Mouse (Mus musculus): ENCODE results near the gene Rai14. TPM values are rescaled to one million over a fixed set of nuclear protein-coding genes. Genes with fewer than 3 reads are reported as not detected.

Rai14 gene
- 50.5 and 64.8 TPM in 2 replicates for polyA plus RNA-seq (2016; fragmentation: Nextera tagmentation; extraction: Ambion mirVana)

GRCm38 (mm10) chr15:10714409-10715138 is at the start of gene Rai14:
Rai14 (minus strand) TSS chr15:10714624.
- Histone ChIP-seq H3K36me3 (peaks cover 6% of the 10 kb centered on the region), H3K4me3 (peak within 1 kb of the TSS; percentile 81), H3K4me1 (peaks cover 32% of the 10 kb centered on the region), H3K27ac (peak within 1 kb of the TSS; percentile 97), H3K9me3 (replicated peaks) (no peaks in the 10 kb centered on the region), H3K27me3 (ENCODE audit: low read depth, poor library complexity, severe bottlenecking) (no peaks in the 10 kb centered on the region)
- WGBS: under 1% methylated on average over 61 of the region's 68 CpGs
- peak; percentile 90 for DNase-seq (ENCODE audit: low spot score)

- Histone ChIP-seq H3K9me3 (replicated peaks) (no peaks in the 10 kb centered on the region), H3K27me3 (ENCODE audit: low read depth, poor library complexity, severe bottlenecking) (no peaks in the 10 kb centered on the region), H3K36me3 (no peaks in the 10 kb centered on the region), H3K27ac (no peak overlapping the region), H3K4me3 (no peak overlapping the region), H3K4me1 (0 out of 2 replicates have a peak, but pooled peaks cover 8% of the 10 kb centered on the region)
- WGBS: 91% methylated on average over 6 of the region's 6 CpGs
- no peak for DNase-seq (ENCODE audit: low spot score)
Observed at GRCm38 (mm10) chr15:10761441-10761840, 47.0 kb upstream of the Rai14 start.

DNA sequence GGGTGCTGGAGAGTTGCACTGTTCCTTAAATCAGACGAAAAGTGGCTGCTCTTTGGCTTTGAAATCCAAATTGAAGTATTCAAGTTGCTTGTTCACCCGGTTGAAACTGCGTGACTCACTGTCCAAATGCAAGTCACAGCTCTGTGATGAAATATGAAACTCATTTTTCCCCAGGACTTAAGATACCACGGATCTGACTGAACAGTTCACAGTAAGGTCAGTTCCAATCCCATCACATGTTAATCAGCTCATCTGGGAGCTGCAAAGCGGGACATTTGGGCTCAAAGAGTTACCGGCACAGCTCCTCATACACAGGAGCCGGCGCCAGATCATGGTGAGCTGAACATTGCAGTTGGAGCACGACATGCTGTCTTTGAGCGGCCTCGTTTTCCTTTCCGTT is 45.6 kb upstream of the Rai14 start:
- DNase-seq (ENCODE audit: low spot score): no peak
- Histone ChIP-seq H3K4me3 (no peak overlapping the region), H3K27ac (no peak overlapping the region), H3K9me3 (replicated peaks) (no peaks in the 10 kb centered on the region), H3K4me1 (0 out of 2 replicates have a peak, but pooled peaks cover 8% of the 10 kb centered on the region), H3K27me3 (ENCODE audit: low read depth, poor library complexity, severe bottlenecking) (no peaks in the 10 kb centered on the region), H3K36me3 (no peaks in the 10 kb centered on the region)
- WGBS: 92% methylated on average over 12 of the region's 12 CpGs

- 0 out of 2 replicates have a peak, but pooled peaks cover 8% of the 10 kb centered on the region for H3K4me1 ChIP-seq
- H3K27ac ChIP-seq: no peak overlapping the region
- H3K9me3 ChIP-seq (replicated peaks): no peaks in the 10 kb centered on the region
- no peaks in the 10 kb centered on the region for H3K36me3 ChIP-seq
- WGBS: 89% methylated on average over 4 of the region's 4 CpGs
- no peak overlapping the region for H3K4me3 ChIP-seq
- no peaks in the 10 kb centered on the region for H3K27me3 ChIP-seq (ENCODE audit: low read depth, poor library complexity, severe bottlenecking)
- DNase-seq (ENCODE audit: low spot score): no peak
Observed at GRCm38 (mm10) chr15:10759440-10759839, 45.0 kb upstream of the Rai14 start.

DNA sequence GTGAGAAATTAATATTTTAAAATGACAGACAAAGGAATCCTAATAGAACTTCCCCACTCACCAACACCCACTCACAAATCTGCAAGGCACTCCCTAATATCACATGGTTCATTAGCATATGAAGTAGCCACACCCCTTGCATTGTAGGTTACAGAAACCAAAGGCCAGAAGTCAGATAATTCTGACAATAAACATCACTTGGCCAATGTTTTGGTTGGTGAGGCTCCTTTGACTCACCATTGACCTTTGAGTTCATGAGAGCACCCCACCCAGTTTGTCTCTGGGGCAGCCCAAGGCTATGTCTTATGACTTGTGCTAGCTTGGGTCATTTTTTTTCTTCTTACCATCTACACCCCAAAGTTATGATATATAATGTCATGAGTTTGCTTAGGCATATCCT is 44.4 kb upstream of the Rai14 start:
- Histone ChIP-seq H3K4me1 (0 out of 2 replicates have a peak, but pooled peaks cover 8% of the 10 kb centered on the region), H3K27me3 (ENCODE audit: low read depth, poor library complexity, severe bottlenecking) (no peaks in the 10 kb centered on the region), H3K36me3 (no peaks in the 10 kb centered on the region), H3K4me3 (no peak overlapping the region), H3K9me3 (replicated peaks) (no peaks in the 10 kb centered on the region), H3K27ac (no peak overlapping the region)
- DNase-seq (ENCODE audit: low spot score): no peak

- no peaks in the 10 kb centered on the region for H3K27me3 ChIP-seq (ENCODE audit: low read depth, poor library complexity, severe bottlenecking)
- no peak overlapping the region for H3K4me3 ChIP-seq
- no peak overlapping the region for H3K27ac ChIP-seq
- H3K4me1 ChIP-seq: peaks cover 14% of the 10 kb centered on the region
- H3K9me3 ChIP-seq (replicated peaks): no peaks in the 10 kb centered on the region
- no peak for DNase-seq (ENCODE audit: low spot score)
- 87% methylated on average over 2 of the region's 2 CpGs for WGBS
- H3K36me3 ChIP-seq: no peaks in the 10 kb centered on the region
Observed at GRCm38 (mm10) chr15:10751141-10751540, 36.7 kb upstream of the Rai14 start.

DNA sequence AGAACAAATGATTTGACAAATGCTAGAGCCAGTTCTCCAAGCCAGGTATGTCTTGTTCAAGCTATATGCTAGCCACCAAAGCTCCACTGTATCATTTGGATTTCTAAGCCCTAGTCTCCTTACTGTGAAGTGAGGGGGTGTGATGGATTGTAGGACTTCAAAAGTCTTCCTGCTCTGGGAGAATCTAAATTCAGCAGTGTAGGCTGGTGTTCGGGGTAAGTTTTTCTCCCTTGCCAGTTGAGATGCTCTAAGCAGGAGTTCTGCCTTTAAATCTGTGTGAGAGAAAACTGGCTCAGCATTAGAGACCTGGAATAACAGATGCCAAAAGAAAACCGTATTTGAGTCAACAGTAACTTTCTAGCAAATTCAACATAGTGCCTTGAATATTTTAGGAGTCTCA is 35.9 kb upstream of the Rai14 start:
- Histone ChIP-seq H3K27me3 (ENCODE audit: low read depth, poor library complexity, severe bottlenecking) (no peaks in the 10 kb centered on the region), H3K27ac (no peak overlapping the region), H3K9me3 (replicated peaks) (no peaks in the 10 kb centered on the region), H3K36me3 (no peaks in the 10 kb centered on the region), H3K4me3 (no peak overlapping the region), H3K4me1 (peaks cover 14% of the 10 kb centered on the region)
- DNase-seq (ENCODE audit: low spot score): no peak
- 87% methylated on average over 2 of the region's 2 CpGs for WGBS

GRCm38 (mm10) chr15:10749678-10750077 is 35.3 kb upstream of the Rai14 start:
- H3K27me3 ChIP-seq (ENCODE audit: low read depth, poor library complexity, severe bottlenecking): no peaks in the 10 kb centered on the region
- 82% methylated on average over 4 of the region's 4 CpGs for WGBS
- H3K27ac ChIP-seq: no peak overlapping the region
- DNase-seq (ENCODE audit: low spot score): no peak
- no peak overlapping the region for H3K4me3 ChIP-seq
- H3K4me1 ChIP-seq: peaks cover 14% of the 10 kb centered on the region
- H3K36me3 ChIP-seq: no peaks in the 10 kb centered on the region
- H3K9me3 ChIP-seq (replicated peaks): no peaks in the 10 kb centered on the region

DNA sequence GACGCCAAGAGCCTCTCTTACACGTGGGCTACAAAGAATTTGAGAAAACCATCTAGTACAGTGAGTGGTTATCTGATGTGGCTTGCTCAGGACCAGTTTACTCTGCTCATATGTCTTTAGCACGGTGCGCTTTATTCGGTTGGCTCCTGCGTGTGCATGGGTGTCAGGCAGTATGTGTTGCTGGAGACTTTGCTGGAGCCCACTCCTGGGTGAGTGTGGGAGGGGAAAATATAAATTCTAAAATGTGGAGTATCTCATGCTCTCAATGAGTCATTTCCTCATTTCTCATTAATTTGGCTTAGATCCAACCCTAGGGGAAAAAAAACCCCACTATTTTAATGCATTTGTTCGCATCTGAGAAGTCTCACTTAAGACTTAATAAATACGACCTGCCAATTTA is 33.2 kb upstream of the Rai14 start:
- no peaks in the 10 kb centered on the region for H3K36me3 ChIP-seq
- peaks cover 14% of the 10 kb centered on the region for H3K4me1 ChIP-seq
- no peaks in the 10 kb centered on the region for H3K27me3 ChIP-seq (ENCODE audit: low read depth, poor library complexity, severe bottlenecking)
- no peaks in the 10 kb centered on the region for H3K9me3 ChIP-seq (replicated peaks)
- no peak overlapping the region for H3K4me3 ChIP-seq
- DNase-seq (ENCODE audit: low spot score): no peak
- H3K27ac ChIP-seq: no peak overlapping the region
- 85% methylated on average over 8 of the region's 8 CpGs for WGBS

GRCm38 (mm10) chr15:10747226-10747625 is 32.8 kb upstream of the Rai14 start:
- Histone ChIP-seq H3K4me1 (peaks cover 14% of the 10 kb centered on the region), H3K36me3 (no peaks in the 10 kb centered on the region), H3K9me3 (replicated peaks) (no peaks in the 10 kb centered on the region), H3K27me3 (ENCODE audit: low read depth, poor library complexity, severe bottlenecking) (no peaks in the 10 kb centered on the region), H3K27ac (no peak overlapping the region), H3K4me3 (no peak overlapping the region)
- 38% methylated on average over 4 of the region's 4 CpGs for WGBS
- no peak for DNase-seq (ENCODE audit: low spot score)

DNA sequence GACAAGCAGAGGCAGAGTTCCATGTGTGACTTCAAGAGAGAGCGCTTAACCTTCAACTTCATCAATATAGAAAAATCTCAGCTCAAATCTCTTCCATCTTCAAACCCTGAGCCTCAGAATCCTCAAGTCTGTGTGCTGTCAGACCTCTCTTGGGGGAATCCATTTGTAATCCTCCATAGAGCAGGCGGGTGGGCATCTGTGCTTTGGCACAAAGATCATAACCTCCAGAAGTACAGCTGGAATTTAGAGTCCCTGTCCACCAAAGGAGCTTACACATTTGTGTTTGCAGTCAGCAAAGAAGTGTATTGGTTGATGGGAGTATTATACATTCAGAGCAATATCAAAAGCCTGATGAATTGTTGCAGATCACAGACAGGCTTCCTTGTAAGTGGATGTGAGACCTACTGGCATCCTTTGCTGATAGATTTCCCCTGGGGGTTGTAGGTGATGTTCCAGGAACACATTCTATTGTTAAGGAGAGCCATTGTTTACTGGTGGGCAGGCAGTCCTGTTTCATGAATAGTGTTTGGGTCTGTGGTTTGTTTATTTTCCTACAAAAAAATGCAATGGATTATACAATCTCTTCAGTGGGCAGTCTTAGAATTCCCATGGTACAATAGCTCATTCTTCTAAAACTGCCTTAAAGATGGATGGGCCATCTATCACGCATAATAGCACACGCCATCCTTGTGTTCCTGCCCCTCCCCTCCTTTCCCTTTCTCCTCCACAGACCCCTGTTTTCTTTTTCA is 32.1 kb upstream of the Rai14 start:
- WGBS: 75% methylated on average over 4 of the region's 4 CpGs
- H3K27ac ChIP-seq: no peak overlapping the region

GRCm38 (mm10) chr15:10742441-10742840 is 28.0 kb upstream of the Rai14 start:
- DNase-seq (ENCODE audit: low spot score): no peak

More for the DNA sequence above, 32.1 kb upstream of the Rai14 start:
- Histone ChIP-seq H3K9me3 (replicated peaks) (no peaks in the 10 kb centered on the region), H3K4me3 (no peak overlapping the region), H3K27me3 (ENCODE audit: low read depth, poor library complexity, severe bottlenecking) (no peaks in the 10 kb centered on the region), H3K36me3 (no peaks in the 10 kb centered on the region), H3K4me1 (peaks cover 14% of the 10 kb centered on the region)
- DNase-seq (ENCODE audit: low spot score): no peak

GRCm38 (mm10) chr15:10739279-10739678 is 24.9 kb upstream of the Rai14 start:
- 71% methylated on average over 1 of the region's 1 CpGs for WGBS
- Histone ChIP-seq H3K9me3 (replicated peaks) (no peaks in the 10 kb centered on the region), H3K36me3 (no peaks in the 10 kb centered on the region), H3K4me3 (no peak overlapping the region), H3K27me3 (ENCODE audit: low read depth, poor library complexity, severe bottlenecking) (no peaks in the 10 kb centered on the region), H3K4me1 (0 out of 2 replicates have a peak, but pooled peaks cover 3% of the 10 kb centered on the region), H3K27ac (no peak overlapping the region)
- no peak for DNase-seq (ENCODE audit: low spot score)

More at GRCm38 (mm10) chr15:10742441-10742840, 28.0 kb upstream of the Rai14 start:
- H3K4me1 ChIP-seq: peaks cover 11% of the 10 kb centered on the region
- H3K9me3 ChIP-seq (replicated peaks): no peaks in the 10 kb centered on the region
- H3K4me3 ChIP-seq: no peak overlapping the region
- no peak overlapping the region for H3K27ac ChIP-seq
- no peaks in the 10 kb centered on the region for H3K36me3 ChIP-seq
- no peaks in the 10 kb centered on the region for H3K27me3 ChIP-seq (ENCODE audit: low read depth, poor library complexity, severe bottlenecking)
- WGBS: 81% methylated on average over 6 of the region's 6 CpGs
